Mouse (Mus musculus) hindbrain, postnatal 0 days (tissue): ENCODE measurements around the gene Prm1. TPM values are rescaled to one million over a fixed set of nuclear protein-coding genes. Genes with fewer than 3 reads are reported as not detected.

ENCODE experiments used
- ATAC-seq: fragments of 200-750 bp; cut with Nextera tagmentation; 2 replicates; pipeline ENCODE4 v1.8.0; 2017; ENCODE audit warnings: mild to moderate bottlenecking, moderate TSS enrichment, moderate library complexity
- DNase-seq: peaks from one replicate; pipeline ENCODE4 v3.0.0-alpha.2; 2015; ENCODE audit warnings: low spot score
- H3K27ac ChIP-seq: fragments of 300-500 bp; sonication (generic); 2 replicates; pipeline ENCODE4 v1.5.1; 2014; ENCODE audit warnings: mild to moderate bottlenecking
- H3K27me3 ChIP-seq: fragments of 300-500 bp; sonication (generic); 2 replicates; pipeline ENCODE4 v1.6.1; 2014; ENCODE audit warnings: low read length, mixed read lengths; ENCODE audit not compliant: insufficient read depth
- H3K36me3 ChIP-seq: fragments of 300-500 bp; sonication (generic); 2 replicates; pipeline ENCODE4 v1.6.1; 2014; ENCODE audit warnings: low read length, mixed read lengths; ENCODE audit not compliant: insufficient read depth
- H3K4me1 ChIP-seq: fragments of 300-500 bp; sonication (generic); 2 replicates; pipeline ENCODE4 v1.6.1; 2014; ENCODE audit warnings: antibody characterized with exemption, low read length, mixed read lengths; ENCODE audit not compliant: insufficient read depth
- H3K4me2 ChIP-seq: fragments of 300-500 bp; sonication (generic); 2 replicates; pipeline ENCODE4 v1.6.1; 2014; ENCODE audit warnings: low read depth, mild to moderate bottlenecking, low read length, moderate library complexity, mixed read lengths
- H3K4me3 ChIP-seq: fragments of 300-500 bp; sonication (generic); 2 replicates; pipeline ENCODE4 v1.5.1; 2014; ENCODE audit warnings: low read length
- H3K9ac ChIP-seq: fragments of 300-500 bp; sonication (generic); replicated peaks from 2 replicates; pipeline ENCODE4 v1.6.1; 2014; ENCODE audit warnings: mild to moderate bottlenecking, low read length, moderate library complexity, mixed read lengths
- H3K9me3 ChIP-seq: fragments of 300-500 bp; sonication (generic); 2 replicates; pipeline ENCODE4 v1.6.1; 2016; ENCODE audit warnings: low read length, mixed read lengths
- CTCF ChIP-seq: IDR thresholded peaks from 2 replicates; pipeline ENCODE4 v1.5.1; 2016; ENCODE audit warnings: antibody characterized with exemption, control low read depth, low read depth
- WGBS: fragments of 180-500 bp; shearing (Covaris S2); extraction: QIAGEN DNeasy Blood & Tissue Kit; methylation state at CpG from one replicate; pipeline ENCODE4 v1.1.7; 2014; 5-methylcytosine and 5-hydroxymethylcytosine counted together
- polyA plus RNA-seq: library from polyadenylated mRNA; unstranded; fragments of >200 nt; fragmentation: Nextera tagmentation; extraction: Ambion mirVana; gene quantifications from 2 replicates; pipeline ENCODE4 v1.2.1, GENCODE M21; 2015
- total RNA-seq: library from RNA; depleted of rRNA; stranded (reverse); fragments of >200 nt; gene quantifications from 2 replicates; pipeline ENCODE4 v1.2.3, GENCODE M21; 2014

Prm1 gene
- total and polyA plus RNA-seq, 2 experiments from 2014 or later, result 0.70 TPM; not detected in 1

DNA sequence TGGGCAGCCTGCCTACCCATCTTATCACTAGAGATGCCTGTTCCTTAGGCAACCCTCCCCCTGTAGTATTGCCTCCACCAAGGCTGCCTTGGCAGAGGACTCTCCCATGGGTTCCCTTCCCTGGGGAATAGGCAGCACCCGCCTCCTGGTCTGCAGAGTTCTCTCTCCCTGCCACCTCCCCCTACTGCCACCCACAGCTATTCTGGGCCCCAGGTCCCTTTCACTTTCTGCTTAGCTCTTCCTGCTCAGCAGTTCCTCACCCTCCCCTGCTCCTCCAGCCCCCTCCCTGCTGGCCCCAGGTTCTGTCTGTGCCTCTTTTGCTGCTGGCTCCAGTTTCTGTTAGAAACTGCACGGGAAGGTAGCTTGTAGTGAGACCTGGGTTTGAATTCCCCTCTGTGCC lies 36.0 kb downstream of the Prm1 start:
- no peak overlapping the region for H3K9ac ChIP-seq
- no peaks in the 10 kb centered on the region for H3K4me1 ChIP-seq
- H3K36me3 ChIP-seq, result no peaks in the 10 kb centered on the region

DNA sequence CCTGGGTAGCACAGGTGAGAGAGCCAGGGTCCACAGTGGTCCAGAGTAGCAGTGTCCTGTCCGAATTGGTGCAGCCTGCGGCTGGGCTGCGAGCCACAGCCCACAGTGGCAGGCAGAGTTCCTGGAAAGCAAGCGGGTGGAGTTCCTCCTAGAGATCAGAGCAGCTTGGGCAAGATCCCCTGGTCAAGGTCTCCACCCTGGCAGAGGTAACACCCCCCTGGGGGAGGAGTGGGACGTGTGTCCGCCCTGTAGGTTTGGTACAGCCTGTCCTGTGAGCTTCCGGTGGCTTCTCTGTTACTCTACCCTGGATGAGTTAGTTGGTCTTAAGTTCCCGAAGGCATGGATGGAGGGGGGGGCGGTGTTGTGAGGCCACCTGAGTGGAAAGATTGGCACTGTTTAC lies 36.8 kb downstream of the Prm1 start:
- H3K4me3 ChIP-seq, result no peak overlapping the region
- no peaks in the 10 kb centered on the region for H3K4me1 ChIP-seq
- no peak overlapping the region for H3K27ac ChIP-seq
- no peak overlapping the region for H3K4me2 ChIP-seq
- H3K36me3 ChIP-seq, result no peaks in the 10 kb centered on the region
- DNase-seq (no peak), ATAC-seq (no peak)
- H3K9ac ChIP-seq, result no peak overlapping the region
- 62% methylated on average over 9 of the region's 9 CpGs for WGBS
- H3K27me3 ChIP-seq, result no peaks in the 10 kb centered on the region
- no peak for TF ChIP-seq CTCF
- H3K9me3 ChIP-seq, result no peaks in the 10 kb centered on the region

More for the DNA sequence above, 36.0 kb downstream of the Prm1 start:
- 49% methylated on average over 2 of the region's 2 CpGs for WGBS
- Histone ChIP-seq H3K27me3 (no peaks in the 10 kb centered on the region), H3K27ac (no peak overlapping the region), H3K9me3 (no peaks in the 10 kb centered on the region), H3K4me2 (no peak overlapping the region), H3K4me3 (no peak overlapping the region)
- no peak for TF ChIP-seq CTCF
- ATAC-seq (no peak), DNase-seq (no peak)

DNA sequence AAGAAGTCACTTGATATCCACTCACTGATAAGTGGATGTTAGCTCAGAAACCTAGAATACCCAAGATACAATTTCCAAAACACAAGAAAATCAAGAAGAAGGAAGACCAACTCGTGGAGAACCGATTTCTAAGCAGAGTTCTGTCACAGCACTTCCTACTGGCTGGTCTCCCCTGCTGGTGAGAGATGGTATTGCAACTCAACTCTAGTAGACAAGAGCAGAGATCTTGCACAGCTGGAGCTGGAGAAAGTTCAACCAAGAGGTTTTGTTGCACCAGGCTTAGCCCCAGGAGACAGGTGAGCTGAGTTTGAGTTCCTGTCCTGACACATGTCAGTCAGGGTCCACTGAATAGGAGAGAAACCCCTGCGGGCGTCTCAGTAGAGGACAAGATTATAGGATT lies 38.5 kb downstream of the Prm1 start:
- Histone ChIP-seq H3K9ac (no peak overlapping the region), H3K4me3 (no peak overlapping the region), H3K36me3 (no peaks in the 10 kb centered on the region), H3K4me2 (no peak overlapping the region), H3K4me1 (no peaks in the 10 kb centered on the region), H3K9me3 (no peaks in the 10 kb centered on the region), H3K27me3 (no peaks in the 10 kb centered on the region), H3K27ac (no peak overlapping the region)
- WGBS, result 30% methylated on average over 4 of the region's 4 CpGs
- DNase-seq (peak; percentile 77), ATAC-seq (no peak)
- TF ChIP-seq CTCF, result peak; percentile 86

DNA sequence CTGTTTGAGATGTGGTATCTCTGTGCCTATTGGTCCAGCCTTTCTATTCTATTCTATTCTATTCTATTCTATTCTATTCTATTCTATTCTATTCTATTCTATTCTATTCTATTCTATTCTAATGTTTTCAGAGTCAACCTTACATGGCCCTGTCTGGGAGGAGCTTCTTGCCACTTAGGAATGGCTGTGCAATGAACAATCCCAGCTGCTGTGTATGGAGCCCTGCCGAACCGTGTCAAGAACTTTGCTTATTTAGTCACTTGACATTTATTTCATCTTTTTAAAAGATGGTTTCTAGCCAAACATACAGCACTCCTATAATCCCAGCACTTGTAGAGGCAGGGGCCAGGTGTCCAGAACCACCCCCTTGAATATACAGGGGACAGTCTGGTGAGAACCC lies 41.3 kb downstream of the Prm1 start:
- no peaks in the 10 kb centered on the region for H3K36me3 ChIP-seq
- H3K9ac ChIP-seq, result no peak overlapping the region
- H3K4me1 ChIP-seq, result no peaks in the 10 kb centered on the region
- TF ChIP-seq CTCF, result no peak
- no peaks in the 10 kb centered on the region for H3K27me3 ChIP-seq
- H3K4me3 ChIP-seq, result no peak overlapping the region
- no peak for DNase-seq
- WGBS, result 57% methylated on average over 2 of the region's 2 CpGs
- H3K27ac ChIP-seq, result no peak overlapping the region
- no peak overlapping the region for H3K4me2 ChIP-seq
- no peak for ATAC-seq
- no peaks in the 10 kb centered on the region for H3K9me3 ChIP-seq

DNA sequence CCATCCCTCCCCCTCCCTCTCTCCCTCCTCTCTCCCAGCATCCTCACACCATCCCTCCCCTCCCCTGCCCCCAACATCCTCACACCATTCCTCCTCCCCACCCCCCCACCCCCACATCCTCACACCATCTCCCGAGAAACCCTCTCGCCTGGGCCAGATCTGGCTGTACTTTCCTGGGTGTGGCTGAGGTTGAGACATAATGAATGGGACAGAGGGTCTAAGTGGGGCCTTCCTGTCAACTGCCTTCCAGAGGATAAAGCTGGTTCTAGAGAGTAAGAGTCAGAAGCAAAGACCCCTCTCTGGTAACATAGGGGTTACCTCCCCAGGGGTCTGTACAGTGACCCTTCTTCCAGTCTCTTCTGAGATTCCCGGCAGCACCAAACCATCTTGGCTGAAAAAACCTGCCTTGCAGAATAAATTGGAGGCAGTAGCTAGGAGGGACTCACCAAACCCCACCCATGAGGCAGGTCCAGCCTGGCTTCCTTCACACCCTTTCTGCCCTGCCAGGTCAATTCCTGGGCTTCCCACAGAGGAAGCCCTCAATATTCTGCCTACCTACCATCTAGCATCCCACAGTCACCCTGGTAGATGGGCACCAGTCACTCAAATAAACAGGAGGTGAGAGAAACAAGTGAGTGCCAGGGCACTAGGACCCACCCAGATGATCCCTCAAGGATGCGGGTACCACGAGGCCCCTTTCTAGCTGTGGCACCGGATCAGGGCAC lies 41.9 kb downstream of the Prm1 start:
- ATAC-seq, result no peak

DNA sequence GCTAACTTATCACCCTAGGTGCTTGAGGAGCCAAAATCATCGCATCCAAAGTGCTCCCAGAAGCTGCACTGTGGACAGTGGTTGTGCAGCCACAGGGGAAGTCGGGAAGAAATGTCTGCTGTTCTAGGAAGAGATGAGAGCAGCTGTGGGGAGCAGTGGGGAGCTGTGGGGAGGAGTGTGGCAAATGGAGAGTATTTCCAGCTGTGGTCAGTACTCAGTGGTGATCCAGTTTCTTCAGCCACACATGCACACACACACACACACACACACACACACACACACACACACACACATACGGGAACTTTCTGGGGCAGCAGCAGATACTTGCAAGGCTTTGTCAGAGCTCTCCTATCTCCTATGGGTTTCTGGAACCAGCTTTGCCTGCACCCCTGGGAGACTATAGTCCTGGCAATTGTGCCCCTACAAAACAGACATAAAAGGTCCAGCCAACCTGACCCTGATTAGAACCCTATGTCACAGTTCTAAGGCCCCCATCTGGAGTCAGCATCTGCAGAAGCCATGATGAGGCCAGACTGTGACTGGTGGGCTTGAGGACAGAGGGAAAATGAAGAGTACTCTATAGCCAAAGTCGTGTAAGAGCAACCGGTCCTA lies 43.0 kb downstream of the Prm1 start:
- Histone ChIP-seq H3K9ac (no peak overlapping the region), H3K36me3 (no peaks in the 10 kb centered on the region), H3K4me2 (no peak overlapping the region), H3K4me1 (no peaks in the 10 kb centered on the region), H3K9me3 (no peaks in the 10 kb centered on the region), H3K27me3 (no peaks in the 10 kb centered on the region), H3K27ac (no peak overlapping the region), H3K4me3 (no peak overlapping the region)
- no peak for ATAC-seq
- DNase-seq, result no peak
- no peak for TF ChIP-seq CTCF
- WGBS, result 74% methylated on average over 5 of the region's 5 CpGs

More for the DNA sequence above, 41.9 kb downstream of the Prm1 start:
- Histone ChIP-seq H3K9me3 (no peaks in the 10 kb centered on the region), H3K27ac (no peak overlapping the region), H3K4me1 (no peaks in the 10 kb centered on the region), H3K4me3 (no peak overlapping the region), H3K9ac (no peak overlapping the region), H3K27me3 (no peaks in the 10 kb centered on the region), H3K36me3 (no peaks in the 10 kb centered on the region), H3K4me2 (no peak overlapping the region)
- WGBS, result 59% methylated on average over 6 of the region's 6 CpGs
- TF ChIP-seq CTCF, result no peak
- no peak for DNase-seq

DNA sequence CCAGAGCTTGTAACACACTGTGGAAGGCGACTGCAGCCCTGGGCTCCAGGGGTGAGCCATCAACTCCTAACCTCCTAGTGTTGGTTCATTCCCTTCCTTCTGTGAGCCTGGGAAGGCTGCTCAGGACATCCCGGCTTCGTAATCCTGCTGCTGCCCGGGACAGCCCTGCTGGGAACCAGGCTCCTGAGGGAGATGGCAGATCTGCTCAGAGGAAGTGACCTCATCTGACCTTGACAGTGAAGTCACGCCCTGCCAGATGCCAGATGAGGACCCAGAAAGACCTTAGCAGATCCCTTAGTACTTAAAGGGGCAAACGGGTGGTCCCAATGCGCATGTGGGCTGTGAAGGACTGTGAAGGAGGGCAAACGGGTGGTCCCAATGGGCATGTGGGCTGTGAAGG lies 44.5 kb downstream of the Prm1 start:
- DNase-seq (no peak), ATAC-seq (no peak)
- TF ChIP-seq CTCF, result no peak
- no peak overlapping the region for H3K4me3 ChIP-seq
- H3K9me3 ChIP-seq, result no peaks in the 10 kb centered on the region
- no peak overlapping the region for H3K27ac ChIP-seq
- H3K4me2 ChIP-seq, result no peak overlapping the region
- H3K9ac ChIP-seq, result no peak overlapping the region
- H3K36me3 ChIP-seq, result no peaks in the 10 kb centered on the region
- no peaks in the 10 kb centered on the region for H3K27me3 ChIP-seq
- no peaks in the 10 kb centered on the region for H3K4me1 ChIP-seq
- 76% methylated on average over 8 of the region's 8 CpGs for WGBS
